Mouse (Mus musculus): Measurements from ENCODE around the gene Bpgm. TPM values are rescaled to one million over a fixed set of nuclear protein-coding genes. Genes with fewer than 3 reads are reported as not detected.

Gene Bpgm
- polyA plus RNA-seq, 1 experiment from 2014 or later, result 94.6 TPM

DNA sequence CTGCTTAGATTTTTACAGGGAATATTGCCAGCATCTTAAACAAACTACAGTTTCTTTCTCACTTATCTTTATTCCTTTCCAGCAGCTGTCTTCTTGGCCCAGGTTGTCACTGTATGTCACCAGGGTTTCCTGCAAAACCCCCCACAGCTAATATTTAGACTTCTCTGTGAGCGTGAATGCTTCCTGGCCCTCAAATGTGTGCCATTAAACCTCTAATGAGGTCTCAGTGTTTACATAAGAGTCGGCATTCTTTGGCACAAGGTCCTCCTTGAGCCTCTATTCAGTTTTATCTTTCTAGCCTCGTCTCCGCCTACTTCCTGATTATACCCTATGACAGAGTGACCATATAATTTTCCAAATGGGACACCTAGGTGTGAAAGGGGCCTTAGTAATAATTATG is 4.7 kb downstream of the Bpgm start:
- H3K9me3 ChIP-seq (ENCODE audit: control insufficient read depth, low read length), result no peaks in the 10 kb centered on the region
- no peaks in the 10 kb centered on the region for H3K27me3 ChIP-seq (ENCODE audit: control insufficient read depth, insufficient read depth, low read length)
- ATAC-seq (ENCODE audit: low FRiP score, low TSS enrichment) (no peak), DNase-seq (no peak)
- H3K4me2 ChIP-seq (ENCODE audit: low read length), result no peak overlapping the region
- H3K4me1 ChIP-seq (ENCODE audit: control insufficient read depth, insufficient read depth, low read length), result peaks cover 29% of the 10 kb centered on the region
- 73% methylated on average over 4 of the region's 4 CpGs for WGBS
- H3K9ac ChIP-seq (replicated peaks; ENCODE audit: low read length), result no peak overlapping the region
- H3K4me3 ChIP-seq (replicated peaks; ENCODE audit: low read depth, low read length), result no peak overlapping the region
- H3K36me3 ChIP-seq (ENCODE audit: control insufficient read depth, insufficient read depth, low read length), result no peaks in the 10 kb centered on the region
- H3K27ac ChIP-seq (replicated peaks; ENCODE audit: low read depth, low read length), result no peak overlapping the region

GRCm38 (mm10) chr6:34481349-34481748 is 5.3 kb downstream of the Bpgm start:
- DNase-seq, result no peak
- no peak overlapping the region for H3K4me2 ChIP-seq (ENCODE audit: low read length)
- ATAC-seq (ENCODE audit: low FRiP score, low TSS enrichment), result no peak

DNA sequence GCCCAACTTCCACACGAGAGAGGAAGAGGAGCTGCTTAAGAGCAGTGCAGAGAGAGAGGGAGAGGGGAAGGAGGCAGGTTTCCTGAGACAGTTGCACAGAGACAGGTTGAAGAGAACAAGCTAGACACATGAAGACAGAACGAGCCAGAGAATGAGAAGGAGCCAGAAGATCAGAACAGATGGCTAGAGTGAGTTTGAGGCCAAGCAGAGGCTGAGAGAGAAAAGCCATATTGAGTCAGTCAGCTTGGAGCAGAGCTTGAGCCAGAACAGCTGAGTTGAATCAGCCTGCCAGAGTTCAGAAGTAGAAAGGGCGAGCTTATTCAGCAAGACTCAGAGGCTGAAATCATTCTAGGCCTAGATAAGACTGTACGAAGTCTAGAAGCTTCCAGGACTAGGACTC is 6.8 kb downstream of the Bpgm start:
- peaks cover 7% of the 10 kb centered on the region for H3K36me3 ChIP-seq (ENCODE audit: control insufficient read depth, insufficient read depth, low read length)
- peaks cover 18% of the 10 kb centered on the region for H3K4me1 ChIP-seq (ENCODE audit: control insufficient read depth, insufficient read depth, low read length)
- DNase-seq (no peak), ATAC-seq (ENCODE audit: low FRiP score, low TSS enrichment) (no peak)
- 88% methylated on average over 4 of the region's 4 CpGs for WGBS
- no peaks in the 10 kb centered on the region for H3K9me3 ChIP-seq (ENCODE audit: control insufficient read depth, low read length)
- H3K27me3 ChIP-seq (ENCODE audit: control insufficient read depth, insufficient read depth, low read length), result no peaks in the 10 kb centered on the region
- no peak overlapping the region for H3K4me3 ChIP-seq (replicated peaks; ENCODE audit: low read depth, low read length)
- H3K27ac ChIP-seq (replicated peaks; ENCODE audit: low read depth, low read length), result no peak overlapping the region
- no peak overlapping the region for H3K9ac ChIP-seq (replicated peaks; ENCODE audit: low read length)
- no peak overlapping the region for H3K4me2 ChIP-seq (ENCODE audit: low read length)

More at GRCm38 (mm10) chr6:34481349-34481748, 5.3 kb downstream of the Bpgm start:
- Histone ChIP-seq H3K27me3 (ENCODE audit: control insufficient read depth, insufficient read depth, low read length) (no peaks in the 10 kb centered on the region), H3K9me3 (ENCODE audit: control insufficient read depth, low read length) (no peaks in the 10 kb centered on the region), H3K9ac (replicated peaks; ENCODE audit: low read length) (no peak overlapping the region), H3K36me3 (ENCODE audit: control insufficient read depth, insufficient read depth, low read length) (no peaks in the 10 kb centered on the region), H3K4me1 (ENCODE audit: control insufficient read depth, insufficient read depth, low read length) (peaks cover 29% of the 10 kb centered on the region), H3K27ac (replicated peaks; ENCODE audit: low read depth, low read length) (no peak overlapping the region), H3K4me3 (replicated peaks; ENCODE audit: low read depth, low read length) (no peak overlapping the region)
- WGBS, result 84% methylated on average over 6 of the region's 6 CpGs

GRCm38 (mm10) chr6:34483390-34483789 is 7.4 kb downstream of the Bpgm start:
- H3K36me3 ChIP-seq (ENCODE audit: control insufficient read depth, insufficient read depth, low read length), result peaks cover 13% of the 10 kb centered on the region
- 91% methylated on average over 5 of the region's 5 CpGs for WGBS

GRCm38 (mm10) chr6:34483811-34484210 is 7.8 kb downstream of the Bpgm start:
- ATAC-seq (ENCODE audit: low FRiP score, low TSS enrichment) (no peak), DNase-seq (no peak)
- Histone ChIP-seq H3K9ac (replicated peaks; ENCODE audit: low read length) (no peak overlapping the region), H3K4me3 (replicated peaks; ENCODE audit: low read depth, low read length) (no peak overlapping the region), H3K4me2 (ENCODE audit: low read length) (no peak overlapping the region), H3K9me3 (ENCODE audit: control insufficient read depth, low read length) (no peaks in the 10 kb centered on the region), H3K27me3 (ENCODE audit: control insufficient read depth, insufficient read depth, low read length) (no peaks in the 10 kb centered on the region), H3K36me3 (ENCODE audit: control insufficient read depth, insufficient read depth, low read length) (peaks cover 17% of the 10 kb centered on the region), H3K4me1 (ENCODE audit: control insufficient read depth, insufficient read depth, low read length) (peaks cover 9% of the 10 kb centered on the region), H3K27ac (replicated peaks; ENCODE audit: low read depth, low read length) (no peak overlapping the region)
- WGBS, result 96% methylated on average over 7 of the region's 7 CpGs

More at GRCm38 (mm10) chr6:34483390-34483789, 7.4 kb downstream of the Bpgm start:
- ATAC-seq (ENCODE audit: low FRiP score, low TSS enrichment) (no peak), DNase-seq (no peak)
- no peaks in the 10 kb centered on the region for H3K27me3 ChIP-seq (ENCODE audit: control insufficient read depth, insufficient read depth, low read length)
- no peaks in the 10 kb centered on the region for H3K9me3 ChIP-seq (ENCODE audit: control insufficient read depth, low read length)
- peaks cover 12% of the 10 kb centered on the region for H3K4me1 ChIP-seq (ENCODE audit: control insufficient read depth, insufficient read depth, low read length)
- H3K9ac ChIP-seq (replicated peaks; ENCODE audit: low read length), result no peak overlapping the region
- H3K4me3 ChIP-seq (replicated peaks; ENCODE audit: low read depth, low read length), result no peak overlapping the region
- no peak overlapping the region for H3K4me2 ChIP-seq (ENCODE audit: low read length)
- H3K27ac ChIP-seq (replicated peaks; ENCODE audit: low read depth, low read length), result no peak overlapping the region

- no peak overlapping the region for H3K4me3 ChIP-seq (replicated peaks; ENCODE audit: low read depth, low read length)
- no peak overlapping the region for H3K27ac ChIP-seq (replicated peaks; ENCODE audit: low read depth, low read length)
- no peaks in the 10 kb centered on the region for H3K9me3 ChIP-seq (ENCODE audit: control insufficient read depth, low read length)
- no peak for ATAC-seq (ENCODE audit: low FRiP score, low TSS enrichment)
- DNase-seq, result no peak
- H3K9ac ChIP-seq (replicated peaks; ENCODE audit: low read length), result no peak overlapping the region
- H3K4me2 ChIP-seq (ENCODE audit: low read length), result no peak overlapping the region
- 83% methylated on average over 14 of the region's 14 CpGs for whole genome bisulfite sequencing
- no peaks in the 10 kb centered on the region for H3K4me1 ChIP-seq (ENCODE audit: control insufficient read depth, insufficient read depth, low read length)
- peaks cover 21% of the 10 kb centered on the region for H3K36me3 ChIP-seq (ENCODE audit: control insufficient read depth, insufficient read depth, low read length)
- H3K27me3 ChIP-seq (ENCODE audit: control insufficient read depth, insufficient read depth, low read length), result no peaks in the 10 kb centered on the region
Observed at GRCm38 (mm10) chr6:34486071-34486626, 10.1 kb downstream of the Bpgm start.

DNA sequence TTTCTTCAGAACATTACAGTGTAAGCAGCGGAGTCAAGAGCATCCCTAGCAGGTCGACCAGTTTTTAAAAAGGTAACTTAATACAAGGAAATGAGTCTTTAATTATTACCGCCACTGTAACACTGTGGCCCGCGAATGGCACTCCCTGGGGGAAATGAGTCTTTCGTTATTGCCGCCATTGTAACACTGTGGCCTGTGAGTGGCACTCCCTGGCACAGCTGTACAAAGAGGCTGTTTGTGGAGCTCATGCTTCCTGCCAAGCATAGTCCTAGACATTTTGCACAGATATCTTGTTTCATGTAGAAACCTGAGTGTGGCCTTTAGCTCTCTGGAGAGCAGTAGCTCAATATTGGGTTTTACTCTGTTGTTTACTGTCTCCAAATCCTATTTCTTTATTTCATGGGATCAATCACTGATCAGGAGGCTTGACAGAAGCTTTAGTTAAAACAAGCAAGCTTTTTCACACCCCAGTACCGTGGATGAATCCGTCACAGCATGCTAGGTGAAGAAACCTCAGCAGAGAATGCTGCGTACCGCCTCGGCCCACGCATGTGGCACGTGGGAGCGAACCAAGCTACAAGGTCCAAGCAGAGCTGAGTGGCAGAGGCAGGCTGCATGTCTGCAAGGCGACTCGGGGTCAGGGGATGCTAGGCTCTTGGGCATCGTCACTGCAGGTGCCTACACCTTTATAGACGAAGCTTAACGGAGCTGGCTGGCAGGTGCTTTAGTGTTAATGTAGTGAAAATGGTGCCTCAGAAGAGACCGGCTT is 17.5 kb downstream of the Bpgm start:
- DNase-seq (no peak), ATAC-seq (ENCODE audit: low FRiP score, low TSS enrichment) (no peak)
- WGBS, result 91% methylated on average over 21 of the region's 21 CpGs

GRCm38 (mm10) chr6:34495140-34495551 is 19.1 kb downstream of the Bpgm start:
- Histone ChIP-seq H3K9me3 (ENCODE audit: control insufficient read depth, low read length) (no peaks in the 10 kb centered on the region), H3K36me3 (ENCODE audit: control insufficient read depth, insufficient read depth, low read length) (peaks cover 5% of the 10 kb centered on the region), H3K4me1 (ENCODE audit: control insufficient read depth, insufficient read depth, low read length) (no peaks in the 10 kb centered on the region), H3K27ac (replicated peaks; ENCODE audit: low read depth, low read length) (no peak overlapping the region), H3K27me3 (ENCODE audit: control insufficient read depth, insufficient read depth, low read length) (no peaks in the 10 kb centered on the region), H3K4me2 (ENCODE audit: low read length) (no peak overlapping the region), H3K4me3 (replicated peaks; ENCODE audit: low read depth, low read length) (no peak overlapping the region), H3K9ac (replicated peaks; ENCODE audit: low read length) (no peak overlapping the region)
- WGBS, result 83% methylated on average over 7 of the region's 7 CpGs
- ATAC-seq (ENCODE audit: low FRiP score, low TSS enrichment) (no peak), DNase-seq (no peak)

More for the DNA sequence above, 17.5 kb downstream of the Bpgm start:
- Histone ChIP-seq H3K9ac (replicated peaks; ENCODE audit: low read length) (no peak overlapping the region), H3K27ac (replicated peaks; ENCODE audit: low read depth, low read length) (no peak overlapping the region), H3K4me1 (ENCODE audit: control insufficient read depth, insufficient read depth, low read length) (no peaks in the 10 kb centered on the region), H3K27me3 (ENCODE audit: control insufficient read depth, insufficient read depth, low read length) (no peaks in the 10 kb centered on the region), H3K9me3 (ENCODE audit: control insufficient read depth, low read length) (no peaks in the 10 kb centered on the region), H3K4me3 (replicated peaks; ENCODE audit: low read depth, low read length) (no peak overlapping the region), H3K36me3 (ENCODE audit: control insufficient read depth, insufficient read depth, low read length) (peaks cover 12% of the 10 kb centered on the region), H3K4me2 (ENCODE audit: low read length) (no peak overlapping the region)

Data from midbrain, embryonic 14.5 days (tissue).